Mouse (Mus musculus): ENCODE measurements at regions not wholly inside any gene's neighbourhood (a gene's known extent, or its start where the extent isn't known, plus 50 kb on each side); places are given as distances from the start of the nearest gene placed in this dataset.
"Not testable (repeated sequence)": the region's sequence is repeated elsewhere in the genome, so short reads cannot be mapped to it uniquely, and the experiment has no call there.

DNA sequence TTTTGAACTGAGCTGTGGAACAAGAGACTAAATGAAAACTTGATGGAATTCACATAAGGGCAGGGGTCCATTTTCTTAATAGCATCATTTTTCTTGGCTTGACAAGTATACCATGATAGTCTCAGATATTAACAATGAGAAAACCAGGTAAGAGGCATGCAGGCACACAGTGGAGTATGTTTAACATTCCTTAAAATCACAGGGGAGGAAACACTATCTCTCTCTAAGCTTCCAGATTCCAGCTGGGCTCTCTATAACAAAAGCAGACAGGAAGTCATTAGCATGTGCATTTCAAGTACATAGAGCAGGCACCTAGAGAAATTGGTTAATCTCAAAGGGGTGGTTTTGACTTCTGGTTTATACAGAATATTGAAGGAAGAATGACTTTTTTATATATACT is 156.9 kb downstream of the Impad1 start:
- H3K4me2 ChIP-seq (ENCODE audit: low read depth, low read length, poor library complexity, severe bottlenecking) = no peak overlapping the region
- no peak overlapping the region for H3K9ac ChIP-seq (replicated peaks; ENCODE audit: low read length, poor library complexity, severe bottlenecking)
- ATAC-seq (ENCODE audit: low FRiP score) (no peak), DNase-seq (ENCODE audit: low spot score) (no peak)
- H3K9me3 ChIP-seq (ENCODE audit: low read length) = no peaks in the 10 kb centered on the region
- no peak overlapping the region for H3K27ac ChIP-seq (ENCODE audit: low read depth, low read length)
- H3K27me3 ChIP-seq (ENCODE audit: insufficient read depth, low read length) = no peaks in the 10 kb centered on the region
- H3K36me3 ChIP-seq (ENCODE audit: insufficient read depth, low read length) = no peaks in the 10 kb centered on the region
- no peaks in the 10 kb centered on the region for H3K4me1 ChIP-seq (ENCODE audit: insufficient read depth, low read length)
- no peak overlapping the region for H3K4me3 ChIP-seq (ENCODE audit: low read depth, low read length)
- no peak for TF ChIP-seq CTCF (IDR thresholded peaks at IDR 0.05)

DNA sequence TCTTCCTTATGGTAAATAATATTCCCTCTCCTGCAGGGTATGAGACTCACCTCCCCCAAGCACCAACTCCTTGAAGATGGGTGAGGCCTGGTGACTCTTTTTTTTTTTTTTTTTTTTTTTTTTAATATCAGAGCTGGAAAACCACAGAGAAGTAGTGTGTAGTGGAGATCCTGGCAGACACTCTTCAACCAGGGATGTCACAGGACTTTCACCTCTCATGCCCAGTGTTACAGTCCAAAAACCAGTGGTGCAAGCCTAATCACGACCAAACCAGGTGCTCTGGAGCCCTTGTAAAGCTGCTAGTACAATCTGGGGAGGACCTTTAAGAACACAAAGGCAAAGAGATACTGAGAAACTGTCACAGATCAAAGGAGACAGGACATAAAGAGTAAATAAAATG is 157.3 kb downstream of the Impad1 start:
- Histone ChIP-seq H3K27ac (ENCODE audit: low read depth, low read length) (no peak overlapping the region), H3K36me3 (ENCODE audit: insufficient read depth, low read length) (no peaks in the 10 kb centered on the region), H3K4me1 (ENCODE audit: insufficient read depth, low read length) (no peaks in the 10 kb centered on the region), H3K27me3 (ENCODE audit: insufficient read depth, low read length) (no peaks in the 10 kb centered on the region), H3K4me3 (ENCODE audit: low read depth, low read length) (no peak overlapping the region), H3K4me2 (ENCODE audit: low read depth, low read length, poor library complexity, severe bottlenecking) (no peak overlapping the region), H3K9me3 (ENCODE audit: low read length) (no peaks in the 10 kb centered on the region), H3K9ac (replicated peaks; ENCODE audit: low read length, poor library complexity, severe bottlenecking) (no peak overlapping the region)
- WGBS = 31% methylated on average over 1 of the region's 1 CpGs
- no peak for ATAC-seq (ENCODE audit: low FRiP score)
- DNase-seq (ENCODE audit: low spot score) = no peak
- no peak for TF ChIP-seq CTCF (IDR thresholded peaks at IDR 0.05)

DNA sequence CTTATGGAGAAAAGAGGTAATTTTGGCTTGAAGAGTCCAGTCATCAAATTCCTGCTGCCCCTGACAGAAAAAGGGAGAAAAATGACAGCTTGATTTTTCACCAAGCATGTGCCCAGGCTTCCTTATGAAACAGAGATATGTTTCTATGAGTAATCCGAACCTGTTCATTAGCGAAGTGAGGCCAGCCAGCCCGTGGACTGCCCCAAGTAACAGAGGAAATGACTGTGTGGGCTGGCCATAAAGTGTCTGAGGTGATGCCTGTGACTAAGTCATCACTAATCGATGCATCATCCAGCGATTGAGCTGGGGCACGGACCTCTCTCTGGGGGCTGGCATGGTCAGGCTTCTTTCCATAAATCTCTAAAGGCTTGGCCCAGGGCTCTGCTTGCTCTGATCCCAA is 157.8 kb downstream of the Impad1 start:
- H3K4me3 ChIP-seq (ENCODE audit: low read depth, low read length) = no peak overlapping the region
- no peaks in the 10 kb centered on the region for H3K27me3 ChIP-seq (ENCODE audit: insufficient read depth, low read length)
- ATAC-seq (ENCODE audit: low FRiP score) (no peak), DNase-seq (ENCODE audit: low spot score) (no peak)
- no peak for TF ChIP-seq CTCF (IDR thresholded peaks at IDR 0.05)
- no peak overlapping the region for H3K27ac ChIP-seq (ENCODE audit: low read depth, low read length)
- no peaks in the 10 kb centered on the region for H3K4me1 ChIP-seq (ENCODE audit: insufficient read depth, low read length)
- WGBS = 67% methylated on average over 6 of the region's 6 CpGs
- no peaks in the 10 kb centered on the region for H3K9me3 ChIP-seq (ENCODE audit: low read length)
- no peak overlapping the region for H3K9ac ChIP-seq (replicated peaks; ENCODE audit: low read length, poor library complexity, severe bottlenecking)
- no peaks in the 10 kb centered on the region for H3K36me3 ChIP-seq (ENCODE audit: insufficient read depth, low read length)
- H3K4me2 ChIP-seq (ENCODE audit: low read depth, low read length, poor library complexity, severe bottlenecking) = no peak overlapping the region

DNA sequence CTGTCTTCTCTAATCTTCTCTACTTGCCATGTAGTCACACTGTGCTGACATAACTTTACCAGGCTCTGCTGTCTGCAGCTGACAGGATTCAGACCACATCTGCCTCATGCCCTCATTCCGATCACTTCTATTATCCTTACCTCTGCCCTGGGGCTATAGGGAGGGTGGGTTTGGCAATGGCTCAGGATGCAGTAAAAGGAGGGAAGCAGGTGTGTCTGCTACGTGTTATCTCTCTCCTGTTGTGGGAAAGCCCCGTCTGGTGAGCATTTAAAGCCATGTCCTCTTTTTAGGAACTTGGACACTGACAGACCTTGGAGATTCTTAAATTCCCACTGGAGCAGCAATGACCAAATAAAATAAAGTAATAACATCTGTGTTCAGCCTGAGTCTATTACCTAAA is 158.5 kb downstream of the Impad1 start:
- Histone ChIP-seq H3K36me3 (ENCODE audit: insufficient read depth, low read length) (no peaks in the 10 kb centered on the region), H3K4me2 (ENCODE audit: low read depth, low read length, poor library complexity, severe bottlenecking) (no peak overlapping the region), H3K27me3 (ENCODE audit: insufficient read depth, low read length) (no peaks in the 10 kb centered on the region), H3K4me1 (ENCODE audit: insufficient read depth, low read length) (no peaks in the 10 kb centered on the region), H3K9me3 (ENCODE audit: low read length) (no peaks in the 10 kb centered on the region), H3K27ac (ENCODE audit: low read depth, low read length) (no peak overlapping the region), H3K4me3 (ENCODE audit: low read depth, low read length) (no peak overlapping the region), H3K9ac (replicated peaks; ENCODE audit: low read length, poor library complexity, severe bottlenecking) (no peak overlapping the region)
- ATAC-seq (ENCODE audit: low FRiP score) (no peak), DNase-seq (ENCODE audit: low spot score) (no peak)
- TF ChIP-seq CTCF (IDR thresholded peaks at IDR 0.05) = no peak
- 54% methylated on average over 3 of the region's 3 CpGs for WGBS

DNA sequence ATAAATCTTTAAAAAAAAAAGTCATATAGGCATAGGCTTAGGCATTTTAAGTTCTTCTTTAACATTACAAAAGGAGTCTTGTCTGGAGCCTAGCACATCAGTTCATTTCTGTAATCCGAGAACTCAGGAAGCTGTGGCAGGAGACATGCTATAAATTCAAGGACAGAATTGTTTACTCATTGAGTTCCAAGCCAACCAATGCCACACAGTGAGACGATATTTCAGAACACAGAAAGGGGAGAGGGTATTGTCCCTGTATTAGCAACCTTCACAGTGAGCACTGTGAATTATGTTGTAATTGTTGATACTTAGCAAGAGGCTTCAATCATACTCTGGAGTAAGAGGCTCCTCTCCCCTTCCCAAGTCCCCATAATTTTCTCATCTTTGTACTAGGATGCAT is 162.4 kb downstream of the Impad1 start:
- TF ChIP-seq CTCF (IDR thresholded peaks at IDR 0.05) = no peak
- H3K4me3 ChIP-seq (ENCODE audit: low read depth, low read length) = no peak overlapping the region
- H3K36me3 ChIP-seq (ENCODE audit: insufficient read depth, low read length) = no peaks in the 10 kb centered on the region
- H3K4me1 ChIP-seq (ENCODE audit: insufficient read depth, low read length) = no peaks in the 10 kb centered on the region
- no peaks in the 10 kb centered on the region for H3K9me3 ChIP-seq (ENCODE audit: low read length)
- H3K4me2 ChIP-seq (ENCODE audit: low read depth, low read length, poor library complexity, severe bottlenecking) = no peak overlapping the region
- ATAC-seq (ENCODE audit: low FRiP score) (no peak), DNase-seq (ENCODE audit: low spot score) (no peak)
- H3K27me3 ChIP-seq (ENCODE audit: insufficient read depth, low read length) = no peaks in the 10 kb centered on the region
- H3K9ac ChIP-seq (replicated peaks; ENCODE audit: low read length, poor library complexity, severe bottlenecking) = no peak overlapping the region
- H3K27ac ChIP-seq (ENCODE audit: low read depth, low read length) = no peak overlapping the region
- 74% methylated on average over 2 of the region's 2 CpGs for WGBS

DNA sequence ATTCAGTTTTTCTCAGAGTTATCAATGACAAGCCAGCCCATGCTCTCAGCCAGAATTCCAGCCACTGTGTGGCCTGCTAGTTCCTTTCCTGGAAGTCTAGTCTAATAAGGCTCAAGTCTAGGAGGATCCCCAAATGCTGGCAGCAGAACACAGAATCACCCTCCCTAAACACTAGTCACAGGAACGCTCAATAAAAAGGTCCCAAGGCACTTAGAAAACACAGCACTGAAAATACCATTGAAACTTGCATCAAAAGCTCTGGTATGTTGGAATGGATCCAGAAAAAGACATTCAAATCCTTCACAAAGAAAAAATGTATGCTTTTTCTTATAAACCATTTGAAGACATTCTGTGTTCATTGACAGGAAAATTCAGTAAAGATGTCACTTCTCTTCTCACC is 163.9 kb downstream of the Impad1 start:
- H3K4me3 ChIP-seq (ENCODE audit: low read depth, low read length) = no peak overlapping the region
- no peak overlapping the region for H3K4me2 ChIP-seq (ENCODE audit: low read depth, low read length, poor library complexity, severe bottlenecking)
- H3K4me1 ChIP-seq (ENCODE audit: insufficient read depth, low read length) = no peaks in the 10 kb centered on the region
- ATAC-seq (ENCODE audit: low FRiP score) (no peak), DNase-seq (ENCODE audit: low spot score) (no peak)
- 50% methylated on average over 1 of the region's 1 CpGs for WGBS
- TF ChIP-seq CTCF (IDR thresholded peaks at IDR 0.05) = no peak
- no peaks in the 10 kb centered on the region for H3K9me3 ChIP-seq (ENCODE audit: low read length)
- H3K27me3 ChIP-seq (ENCODE audit: insufficient read depth, low read length) = no peaks in the 10 kb centered on the region
- H3K36me3 ChIP-seq (ENCODE audit: insufficient read depth, low read length) = no peaks in the 10 kb centered on the region
- H3K9ac ChIP-seq (replicated peaks; ENCODE audit: low read length, poor library complexity, severe bottlenecking) = no peak overlapping the region
- no peak overlapping the region for H3K27ac ChIP-seq (ENCODE audit: low read depth, low read length)

DNA sequence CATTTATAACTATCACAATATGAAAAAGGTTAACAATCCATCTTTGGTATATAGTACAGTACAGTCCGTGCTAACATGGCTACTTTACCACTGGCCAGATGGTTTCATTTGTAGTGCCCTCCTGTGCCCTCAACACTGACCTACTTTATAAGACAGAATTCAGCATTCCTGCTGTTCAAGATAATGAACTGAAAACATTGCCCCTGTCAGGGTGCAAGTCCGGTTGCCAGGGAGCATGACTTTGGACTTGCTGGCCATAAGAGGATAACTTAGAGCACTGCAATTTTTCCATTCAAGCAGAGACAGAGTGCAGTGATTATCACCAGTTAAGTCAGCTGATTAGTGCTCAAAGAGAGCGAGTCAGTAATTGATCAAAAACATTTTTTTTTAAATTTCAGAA is 169.3 kb downstream of the Impad1 start:
- TF ChIP-seq CTCF (IDR thresholded peaks at IDR 0.05) = no peak
- Histone ChIP-seq H3K4me1 (ENCODE audit: insufficient read depth, low read length) (no peaks in the 10 kb centered on the region), H3K9ac (replicated peaks; ENCODE audit: low read length, poor library complexity, severe bottlenecking) (no peak overlapping the region), H3K36me3 (ENCODE audit: insufficient read depth, low read length) (no peaks in the 10 kb centered on the region), H3K4me2 (ENCODE audit: low read depth, low read length, poor library complexity, severe bottlenecking) (no peak overlapping the region), H3K27me3 (ENCODE audit: insufficient read depth, low read length) (no peaks in the 10 kb centered on the region), H3K4me3 (ENCODE audit: low read depth, low read length) (no peak overlapping the region), H3K27ac (ENCODE audit: low read depth, low read length) (no peak overlapping the region), H3K9me3 (ENCODE audit: low read length) (no peaks in the 10 kb centered on the region)
- DNase-seq (ENCODE audit: low spot score) = no peak
- ATAC-seq (ENCODE audit: low FRiP score) = no peak
- 41% methylated on average over 3 of the region's 3 CpGs for WGBS

DNA sequence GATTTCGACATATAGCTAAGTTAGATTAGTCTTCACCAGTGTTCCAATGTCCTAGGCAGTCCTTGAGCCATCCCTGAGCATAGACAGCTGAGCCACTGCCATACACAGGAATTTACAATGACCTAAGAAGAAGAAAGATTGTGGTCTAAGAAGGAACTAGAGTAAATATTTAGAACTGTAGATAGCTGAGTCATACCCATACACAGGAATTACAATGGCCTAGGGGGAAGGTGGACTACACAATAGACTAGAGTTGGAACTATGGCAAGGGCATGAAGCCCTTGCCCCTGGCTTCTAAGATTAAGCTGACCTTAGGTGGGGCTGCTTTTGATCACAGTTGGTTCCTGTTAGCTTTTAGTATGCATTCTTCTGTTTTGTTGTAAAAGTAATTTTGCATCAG is 173.0 kb downstream of the Impad1 start:
- not testable (repeated sequence) for ATAC-seq (ENCODE audit: low FRiP score); H3K4me2 ChIP-seq (ENCODE audit: low read depth, low read length, poor library complexity, severe bottlenecking); DNase-seq (ENCODE audit: low spot score); H3K4me1 ChIP-seq (ENCODE audit: insufficient read depth, low read length); H3K27ac ChIP-seq (ENCODE audit: low read depth, low read length); H3K4me3 ChIP-seq (ENCODE audit: low read depth, low read length); H3K36me3 ChIP-seq (ENCODE audit: insufficient read depth, low read length); H3K9ac ChIP-seq (replicated peaks; ENCODE audit: low read length, poor library complexity, severe bottlenecking); H3K27me3 ChIP-seq (ENCODE audit: insufficient read depth, low read length); H3K9me3 ChIP-seq (ENCODE audit: low read length)
- 79% methylated on average over 1 of the region's 1 CpGs for WGBS
